Mouse (Mus musculus): ENCODE results near the gene Plch2.

DNA sequence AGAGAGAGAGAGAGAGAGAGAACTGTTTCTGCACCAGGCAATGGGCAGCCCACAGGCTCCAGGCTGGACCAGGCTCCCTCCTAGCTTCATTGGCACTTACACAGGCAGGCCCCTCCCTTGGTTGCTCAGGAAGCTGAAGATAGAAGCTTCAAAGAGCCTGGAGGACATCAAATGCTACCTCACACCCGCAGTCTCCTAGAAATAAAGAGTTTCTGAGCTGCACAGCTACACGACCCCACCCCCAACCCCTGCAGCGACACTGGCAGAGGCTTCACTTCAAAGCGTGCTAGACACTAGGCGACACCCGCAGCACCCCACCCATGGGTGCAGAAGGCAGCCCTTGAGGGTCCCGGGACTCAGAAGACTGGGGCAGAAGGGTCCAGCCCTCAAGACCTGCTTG, 6.5 kb downstream of the Plch2 start:
- TF ChIP-seq POLR2A (IDR thresholded peaks at IDR 0.05; ENCODE audit: insufficient read length, low read depth) (no peak), POLR2AphosphoS2 (IDR thresholded peaks at IDR 0.05; ENCODE audit: insufficient read length, low read depth) (no peak), USF1 (IDR thresholded peaks at IDR 0.05; ENCODE audit: low read depth) (no peak), MAX (IDR thresholded peaks at IDR 0.05; ENCODE audit: low read depth) (no peak), E2F4 (IDR thresholded peaks at IDR 0.05; ENCODE audit: insufficient read depth) (no peak), MYOD1 (IDR thresholded peaks at IDR 0.05; ENCODE audit: control insufficient read depth in 1 of 3, insufficient read length in 2 of 3, low read depth in 2 of 3) (no peak), TCF12 (IDR thresholded peaks at IDR 0.05; ENCODE audit: insufficient read depth, poor library complexity, severe bottlenecking) (no peak)
